Mouse (Mus musculus): ENCODE data around the gene Rbfox1. TPM values are rescaled to one million over a fixed set of nuclear protein-coding genes. Genes with fewer than 3 reads are reported as not detected.
A peak's percentile ranks its signal among the peaks of the same experiment; 100 is the strongest.

The Rbfox1 gene
- polyA plus RNA-seq, 1 experiment from 2014 or later = 0.71 TPM

- peak overlapping the region; percentile 31; the same call in 1 of the 2 replicates for H3K27ac ChIP-seq
- H3K4me3 ChIP-seq = no peak overlapping the region
- H3K4me1 ChIP-seq = peaks cover 17% of the 10 kb centered on the region
- H3K27me3 ChIP-seq (ENCODE audit: poor library complexity, severe bottlenecking) = no peaks in the 10 kb centered on the region
- DNase-seq (ENCODE audit: extremely low spot score, low spot score) = no peak
- no peaks in the 10 kb centered on the region for H3K36me3 ChIP-seq (replicated peaks)
- no peaks in the 10 kb centered on the region for H3K9me3 ChIP-seq
- 68% methylated on average over 8 of the region's 8 CpGs for WGBS
These were observed 1562.8 kb downstream of the Rbfox1 start for GRCm38 (mm10) chr16:7447718-7448649.

DNA sequence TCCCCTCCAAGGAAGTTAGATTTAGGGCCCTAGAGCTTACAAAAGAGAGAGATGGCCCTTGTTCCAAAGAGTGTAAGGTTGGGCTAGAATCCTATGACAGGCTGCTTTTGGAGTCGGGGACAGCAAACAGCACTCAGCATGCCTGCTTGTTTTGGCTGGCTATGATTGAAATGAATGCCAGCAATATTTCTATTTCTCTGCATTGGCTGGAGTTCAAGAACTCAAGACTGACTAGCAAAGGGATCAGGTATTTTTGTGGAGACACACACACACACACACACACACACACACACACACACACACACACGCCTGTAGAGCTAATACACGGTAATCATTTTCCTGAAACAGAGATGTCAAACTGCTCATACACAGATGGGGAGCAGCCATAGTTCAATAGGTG is 1566.0 kb downstream of the Rbfox1 start:
- Histone ChIP-seq H3K27ac (no peak overlapping the region), H3K27me3 (ENCODE audit: poor library complexity, severe bottlenecking) (no peaks in the 10 kb centered on the region), H3K9me3 (no peaks in the 10 kb centered on the region), H3K4me1 (peaks cover 17% of the 10 kb centered on the region), H3K36me3 (replicated peaks) (no peaks in the 10 kb centered on the region), H3K4me3 (no peak overlapping the region)
- 90% methylated on average over 3 of the region's 3 CpGs for WGBS
- DNase-seq (ENCODE audit: extremely low spot score, low spot score) = no peak

GRCm38 (mm10) chr16:7457571-7457970 is 1572.4 kb downstream of the Rbfox1 start:
- no peak overlapping the region for H3K27ac ChIP-seq
- no peaks in the 10 kb centered on the region for H3K9me3 ChIP-seq
- 0 out of 2 replicates have a peak, but pooled peaks cover 5% of the 10 kb centered on the region for H3K27me3 ChIP-seq (ENCODE audit: poor library complexity, severe bottlenecking)
- no peaks in the 10 kb centered on the region for H3K36me3 ChIP-seq (replicated peaks)
- H3K4me1 ChIP-seq = 0 out of 2 replicates have a peak, but pooled peaks cover 7% of the 10 kb centered on the region
- no peak overlapping the region for H3K4me3 ChIP-seq
- no peak for DNase-seq (ENCODE audit: extremely low spot score, low spot score)
- 82% methylated on average over 4 of the region's 4 CpGs for WGBS

Measured in forebrain, embryonic 10.5 days (tissue).